Mouse (Mus musculus) mesoderm, embryonic 11.5 days (tissue): ENCODE measurements around the gene Nol12.

Source experiments
- DNase-seq: peaks from one replicate; pipeline ENCODE4 v3.0.0-alpha.2; 2012; ENCODE audit warnings: low read depth, low spot score

Gene Nol12

DNA sequence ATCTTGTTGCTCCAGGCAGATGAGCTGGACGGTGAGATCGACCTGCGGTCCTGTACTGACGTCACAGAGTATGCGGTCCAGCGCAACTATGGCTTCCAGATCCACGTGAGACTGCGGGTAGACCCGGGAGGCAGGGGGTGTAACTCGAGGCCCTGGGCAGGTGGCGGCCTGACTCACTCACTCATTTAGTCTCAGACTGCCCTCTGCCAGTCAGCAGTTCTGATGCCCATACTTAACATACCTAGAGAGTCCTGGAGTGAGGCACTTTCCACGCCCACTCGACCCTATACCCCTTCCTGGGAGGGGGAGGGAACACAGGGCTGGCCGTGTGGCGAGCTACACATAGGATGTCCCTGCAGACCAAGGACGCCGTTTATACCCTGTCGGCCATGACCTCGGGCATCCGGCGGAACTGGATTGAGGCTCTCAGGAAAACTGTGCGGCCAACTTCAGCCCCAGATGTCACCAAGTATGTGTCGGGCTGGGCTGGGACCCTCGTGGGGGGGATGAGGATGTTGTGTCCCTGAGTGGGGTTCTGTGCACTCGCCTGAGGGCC lies 56.3 kb downstream of the Nol12 start:
- DNase-seq: no peak

DNA sequence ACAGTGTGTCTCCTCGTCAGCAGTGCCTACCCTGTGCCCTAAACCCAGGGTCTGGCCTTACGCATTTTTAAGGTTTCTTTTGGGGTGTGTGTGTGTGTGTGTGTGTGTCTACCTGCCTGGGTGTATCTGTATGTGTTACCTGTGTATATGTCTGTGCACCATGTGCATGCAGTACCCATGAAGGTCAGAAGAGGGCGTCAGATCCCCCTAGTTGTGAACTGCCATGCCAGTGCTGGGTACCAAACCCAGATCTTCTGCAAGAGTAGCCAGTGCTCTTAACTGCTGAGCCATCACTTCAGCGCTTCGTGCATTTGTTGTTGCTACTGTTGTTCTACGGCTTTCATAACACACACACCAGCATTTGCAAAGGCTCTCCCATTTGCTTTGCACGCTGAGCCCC lies 57.5 kb downstream of the Nol12 start:
- DNase-seq: no peak

DNA sequence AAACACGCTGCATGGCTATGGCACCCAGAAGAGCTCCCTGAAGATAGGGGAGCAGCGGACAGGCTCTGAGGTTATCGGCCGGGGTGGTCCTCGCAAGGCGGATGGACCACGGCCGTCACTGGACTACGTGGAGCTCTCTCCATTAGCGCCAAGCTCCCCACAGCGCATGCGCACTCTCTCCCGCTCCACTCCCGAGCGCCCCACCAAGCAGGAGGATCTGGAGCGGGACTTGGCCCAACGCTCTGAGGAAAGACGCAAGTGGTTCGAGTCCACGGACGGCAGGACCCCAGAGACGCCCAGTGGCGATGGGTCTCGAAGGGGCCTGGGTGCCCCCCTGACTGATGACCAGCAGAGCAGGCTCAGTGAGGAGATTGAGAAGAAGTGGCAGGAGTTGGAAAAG lies 58.2 kb downstream of the Nol12 start:
- no peak for DNase-seq
